Mouse (Mus musculus) embryonic fibroblast, embryonic 13.5 days (primary cell): ENCODE data around the gene Bmi1.

Experiments used
- CTCF ChIP-seq: IDR thresholded peaks from 2 replicates; pipeline ENCODE4 v1.5.1; 2011; ENCODE audit warnings: mild to moderate bottlenecking, control low read depth, low read length, moderate library complexity, borderline replicate concordance; ENCODE audit not compliant: insufficient read depth
- POLR2A ChIP-seq: IDR thresholded peaks from 2 replicates; pipeline ENCODE4 v1.6.1; 2011; ENCODE audit warnings: low read depth, mild to moderate bottlenecking, control low read depth, low read length, moderate library complexity

GRCm38 (mm10) chr2:18684062-18684461 lies 7.2 kb downstream of the Bmi1 start:
- TF ChIP-seq CTCF (no peak), POLR2A (no peak)
